Mouse (Mus musculus) fat pad, adult 2 months (tissue): ENCODE results near the gene Upp2.

Experiments used
- DNase-seq: peaks from one replicate; pipeline ENCODE4 v3.0.0-alpha.2; 2011; ENCODE audit warnings: low read depth, low spot score; ENCODE audit errors: extremely low read depth

The Upp2 gene

DNA sequence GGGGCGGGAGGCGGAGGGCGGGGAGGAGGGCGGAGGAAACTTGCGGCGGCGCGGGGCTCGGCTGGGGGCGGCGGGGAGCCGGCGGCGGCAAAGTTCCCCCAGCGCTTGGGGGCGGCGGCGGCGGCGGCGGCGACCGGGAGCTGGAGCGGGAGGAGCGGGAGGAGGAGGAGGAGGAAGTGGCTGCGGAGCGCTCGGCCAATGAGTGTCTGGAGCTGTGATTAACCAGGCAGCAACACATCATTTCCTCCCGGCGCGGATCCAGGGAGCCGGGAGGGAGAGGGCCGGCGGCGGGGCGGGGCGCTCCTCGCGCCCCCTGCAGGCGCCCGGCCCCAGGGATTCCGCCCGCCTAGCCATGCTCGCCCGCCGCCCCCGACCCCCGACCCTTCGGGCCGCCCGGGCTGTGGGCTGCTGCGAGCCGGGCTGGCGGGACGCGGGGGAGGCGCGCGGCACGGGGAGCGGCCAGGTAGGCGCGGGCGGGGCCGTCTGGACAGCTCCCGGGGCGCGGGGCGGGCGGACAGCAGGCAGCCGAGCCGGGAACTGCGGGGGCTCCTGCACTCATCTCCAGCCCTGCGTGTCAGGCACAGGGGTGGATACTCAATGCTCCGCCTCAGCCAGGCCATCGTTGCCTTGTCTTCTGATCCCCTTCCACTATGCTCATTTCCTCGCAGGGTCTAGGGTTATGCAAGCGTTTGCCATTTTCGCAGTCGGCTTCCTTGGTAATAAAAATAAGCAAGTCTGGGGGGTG is at the start of gene Upp2, which contains the start of gene Acvr1:
Gene Upp2, plus strand, starts transcription at position 233 of the 745 bp plus-strand sequence.
Gene Acvr1, minus strand, starts transcription at position 92 of the 745 bp plus-strand sequence.
- DNase-seq = no peak

DNA sequence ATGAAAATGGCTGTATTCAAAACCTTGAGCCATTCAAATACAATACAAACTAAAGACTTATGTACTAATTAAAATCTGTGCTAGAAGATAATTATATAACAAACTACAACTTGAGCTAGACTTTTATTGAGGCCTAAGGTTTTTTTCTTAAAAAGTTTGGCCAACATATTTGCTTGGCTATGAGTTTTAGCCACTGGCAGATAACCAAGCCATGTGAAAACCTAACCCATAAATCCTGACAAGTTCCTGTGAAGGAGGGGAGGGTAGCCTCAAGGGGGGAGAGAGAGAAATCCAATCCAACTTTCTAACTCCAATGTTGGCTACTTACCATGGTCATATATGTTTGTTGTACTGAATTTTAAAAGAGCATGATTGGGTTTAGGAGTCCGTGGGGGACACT is 48.6 kb upstream of the Upp2 start:
- DNase-seq = no peak

- DNase-seq = no peak
Observed at GRCm38 (mm10) chr2:58520727-58521126, 46.4 kb upstream of the Upp2 start.

GRCm38 (mm10) chr2:58521621-58522020 is 45.5 kb upstream of the Upp2 start:
- DNase-seq = no peak

DNA sequence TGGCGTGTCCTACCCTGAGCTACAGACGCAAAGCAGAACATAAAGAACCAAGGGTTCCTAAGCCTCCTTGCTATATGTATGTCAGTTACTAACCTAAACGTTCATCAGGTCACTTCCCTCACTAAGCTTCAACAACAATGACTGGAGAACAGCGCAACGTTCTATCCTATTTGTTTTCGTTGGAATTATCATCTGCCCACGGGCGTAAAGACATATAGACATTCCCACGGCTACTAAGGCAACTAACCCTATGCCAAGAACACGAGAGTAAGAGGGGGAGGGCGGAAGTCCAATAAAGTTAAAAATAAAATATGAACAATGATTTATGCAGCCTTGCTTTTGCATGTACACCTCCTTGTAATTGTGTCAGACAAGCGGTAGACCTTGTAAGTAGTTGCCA is 44.0 kb upstream of the Upp2 start:
- peak; percentile 71 for DNase-seq

DNA sequence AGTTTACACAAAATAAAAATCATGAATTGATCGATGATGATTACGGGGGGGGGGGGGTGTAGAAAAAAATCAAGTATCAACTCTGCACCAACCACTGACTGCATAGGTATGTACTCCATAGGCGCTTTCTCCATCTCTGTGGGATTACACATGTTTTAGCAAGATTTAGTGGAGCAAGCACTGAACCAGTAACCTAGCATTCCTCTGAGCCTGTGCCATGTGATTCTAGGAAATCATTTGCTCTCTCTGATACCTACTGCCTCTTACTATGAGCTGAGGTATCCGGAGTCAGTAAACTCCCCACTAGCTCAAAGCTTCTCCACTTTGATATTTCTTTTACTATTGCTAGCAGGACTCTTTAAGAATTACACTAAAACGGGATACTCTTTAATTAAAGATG is 43.2 kb upstream of the Upp2 start:
- DNase-seq = no peak

DNA sequence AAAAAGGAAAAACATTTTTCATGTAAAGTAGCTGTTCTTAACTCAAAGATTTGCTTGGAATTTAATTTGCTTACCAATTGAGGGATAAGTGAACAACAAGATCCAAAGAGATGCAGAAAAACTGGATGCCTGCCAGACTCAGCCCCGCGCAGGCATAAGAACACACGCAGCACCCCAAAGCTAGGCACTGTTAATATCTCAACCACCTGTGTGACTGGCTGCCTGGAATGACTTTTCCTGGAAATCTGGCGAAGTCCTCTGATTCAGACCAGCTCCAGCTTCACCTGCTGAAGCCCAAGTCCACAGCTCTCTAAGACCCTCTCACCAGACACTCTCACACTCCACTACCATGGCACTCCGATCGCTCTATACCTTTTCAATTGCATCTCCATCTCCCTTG is 42.7 kb upstream of the Upp2 start:
- no peak for DNase-seq

DNA sequence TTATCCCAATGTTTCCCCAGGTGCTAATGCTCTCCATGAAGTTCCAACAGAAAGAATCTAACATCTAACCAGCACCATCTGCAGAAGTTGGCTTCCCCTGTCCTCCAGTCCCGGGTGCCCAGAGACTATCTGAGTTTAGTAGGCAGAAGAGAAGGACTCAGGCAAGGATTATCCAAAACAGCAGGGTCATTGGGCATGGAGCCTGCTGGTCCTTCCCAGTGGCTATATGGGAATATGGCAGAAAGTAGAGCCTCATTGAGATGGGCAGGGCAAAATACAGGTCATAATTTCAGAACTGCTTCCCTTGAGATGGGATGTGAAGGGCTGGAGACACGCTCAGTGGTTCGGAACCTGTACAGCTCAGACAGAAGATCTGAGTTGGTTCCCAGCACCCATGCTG is 39.3 kb upstream of the Upp2 start:
- DNase-seq = no peak

DNA sequence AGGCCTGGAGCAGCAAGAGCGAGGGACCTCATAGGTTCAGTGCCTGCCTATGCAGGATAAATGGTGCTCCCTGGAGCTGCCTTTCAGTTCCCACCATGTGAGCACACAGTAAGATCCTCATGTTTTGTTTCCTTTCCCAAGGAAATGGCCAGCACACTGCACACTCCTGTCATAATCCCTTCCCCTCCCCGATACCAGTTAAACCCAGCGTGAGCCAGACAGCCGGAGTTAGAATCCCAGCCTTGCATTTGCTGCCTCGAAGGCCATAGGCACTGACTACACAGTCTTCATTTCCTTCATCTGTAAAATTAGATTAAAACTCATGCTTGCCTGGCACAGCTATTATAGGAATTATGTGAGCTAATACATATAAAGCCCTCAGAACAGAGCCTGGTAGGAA is 37.7 kb upstream of the Upp2 start:
- no peak for DNase-seq

GRCm38 (mm10) chr2:58529860-58530440 is 37.1 kb upstream of the Upp2 start:
- DNase-seq = no peak

- no peak for DNase-seq
Observed at GRCm38 (mm10) chr2:58530521-58530920, 36.6 kb upstream of the Upp2 start.

- DNase-seq = peak; percentile 33
Observed at GRCm38 (mm10) chr2:58532260-58532850, 34.7 kb upstream of the Upp2 start.

DNA sequence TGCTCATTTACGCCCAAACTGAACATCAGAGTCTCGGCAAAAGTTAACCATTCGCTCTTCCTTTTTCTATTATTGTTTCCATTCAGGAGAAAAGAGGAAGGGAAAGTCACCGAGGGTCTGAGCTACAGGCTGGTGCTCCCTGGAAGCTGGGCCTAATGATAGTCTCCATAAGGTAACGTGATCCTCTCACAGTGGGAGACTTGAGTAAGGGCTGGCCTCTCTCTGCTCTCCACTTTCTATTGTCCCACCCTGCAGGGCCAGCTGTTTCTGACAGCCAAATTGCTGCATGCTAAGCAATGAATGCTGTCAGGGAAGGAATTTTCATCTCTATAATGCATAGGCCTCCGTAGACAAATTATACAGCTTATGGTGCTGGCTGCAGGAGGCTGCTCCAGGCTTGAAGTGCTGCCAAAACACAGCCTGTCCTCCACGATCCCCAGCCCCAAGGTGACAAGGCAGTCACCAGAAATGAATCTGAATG is 33.5 kb upstream of the Upp2 start:
- DNase-seq = no peak

DNA sequence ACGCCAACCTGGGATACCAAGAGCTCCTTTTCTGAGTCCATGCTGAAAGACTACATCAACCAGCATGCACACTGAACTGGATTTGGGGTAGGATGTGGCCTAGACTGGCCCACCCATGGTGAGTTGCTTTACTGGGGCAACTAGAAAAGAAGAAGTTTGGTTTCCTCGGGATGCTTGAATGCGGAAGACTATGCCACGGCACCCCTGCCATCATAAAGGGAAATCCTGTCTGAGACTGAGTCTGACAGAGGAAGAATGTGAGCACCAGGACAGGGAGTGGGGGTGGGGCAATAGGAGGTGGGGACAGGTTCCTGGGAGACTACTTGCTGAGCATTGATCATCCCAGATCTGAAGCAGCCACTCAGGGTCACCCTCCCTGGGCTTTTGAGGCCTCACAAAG is 32.7 kb upstream of the Upp2 start:
- no peak for DNase-seq

- no peak for DNase-seq
Observed at GRCm38 (mm10) chr2:58535233-58535632, 31.9 kb upstream of the Upp2 start.

DNA sequence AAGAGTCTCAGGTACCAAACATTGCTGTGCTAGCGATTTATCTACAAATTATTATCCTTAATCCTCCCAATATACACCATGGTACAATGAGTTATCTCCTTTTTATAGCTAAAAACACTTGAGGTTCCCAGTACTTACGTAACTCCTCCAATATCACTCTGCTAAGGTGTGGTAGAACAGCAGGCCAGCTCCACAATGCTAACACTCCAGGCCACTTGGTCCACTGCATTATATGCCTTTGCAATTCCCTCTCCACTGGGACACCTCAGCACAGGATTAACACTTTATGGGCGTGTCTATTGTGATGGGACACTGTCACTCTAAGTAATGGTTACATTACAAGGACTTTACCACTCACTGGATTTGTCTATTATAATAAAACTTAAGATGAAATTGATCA is 30.3 kb upstream of the Upp2 start:
- DNase-seq = no peak

DNA sequence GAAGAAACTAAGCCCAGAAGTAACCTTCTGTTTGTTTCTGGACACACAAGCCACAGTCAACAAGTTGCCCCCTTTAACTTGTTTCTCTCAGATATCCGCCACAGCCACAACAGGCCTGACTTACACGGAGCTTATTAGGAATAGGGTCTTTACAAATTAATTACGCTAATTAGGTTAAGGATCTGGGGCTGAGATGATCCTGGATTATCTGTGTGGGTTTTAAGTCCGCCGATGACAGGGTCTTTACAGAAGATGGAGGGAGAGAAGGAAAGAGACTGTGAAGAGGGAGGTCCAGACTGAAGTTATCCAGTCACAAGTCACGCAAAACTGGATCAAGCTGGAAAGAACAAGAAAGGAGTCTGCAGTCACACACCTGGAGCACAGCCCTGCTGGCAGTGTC is 28.9 kb upstream of the Upp2 start:
- DNase-seq = no peak

- DNase-seq = no peak
Observed at GRCm38 (mm10) chr2:58543252-58543651, 23.8 kb upstream of the Upp2 start.

- no peak for DNase-seq
Observed at GRCm38 (mm10) chr2:58544368-58544767, 22.7 kb upstream of the Upp2 start.

GRCm38 (mm10) chr2:58546264-58546663 is 20.8 kb upstream of the Upp2 start:
- no peak for DNase-seq

GRCm38 (mm10) chr2:58548943-58549342 is 18.2 kb upstream of the Upp2 start:
- DNase-seq = no peak

- no peak for DNase-seq
Observed at GRCm38 (mm10) chr2:58549960-58550359, 17.1 kb upstream of the Upp2 start.
